Mouse (Mus musculus) hindbrain, postnatal 0 days (tissue): ENCODE results near the gene Ankrd13a. TPM values are rescaled to one million over a fixed set of nuclear protein-coding genes. Genes with fewer than 3 reads are reported as not detected.

Experiments
- ATAC-seq: fragments of 200-750 bp; cut with Nextera tagmentation; 2 replicates; pipeline ENCODE4 v1.8.0; 2017; ENCODE audit warnings: mild to moderate bottlenecking, moderate TSS enrichment, moderate library complexity
- DNase-seq: peaks from one replicate; pipeline ENCODE4 v3.0.0-alpha.2; 2015; ENCODE audit warnings: low spot score
- H3K27ac ChIP-seq: fragments of 300-500 bp; sonication (generic); 2 replicates; pipeline ENCODE4 v1.5.1; 2014; ENCODE audit warnings: mild to moderate bottlenecking
- H3K27me3 ChIP-seq: fragments of 300-500 bp; sonication (generic); 2 replicates; pipeline ENCODE4 v1.6.1; 2014; ENCODE audit warnings: low read length, mixed read lengths; ENCODE audit not compliant: insufficient read depth
- H3K36me3 ChIP-seq: fragments of 300-500 bp; sonication (generic); 2 replicates; pipeline ENCODE4 v1.6.1; 2014; ENCODE audit warnings: low read length, mixed read lengths; ENCODE audit not compliant: insufficient read depth
- H3K4me1 ChIP-seq: fragments of 300-500 bp; sonication (generic); 2 replicates; pipeline ENCODE4 v1.6.1; 2014; ENCODE audit warnings: antibody characterized with exemption, low read length, mixed read lengths; ENCODE audit not compliant: insufficient read depth
- H3K4me2 ChIP-seq: fragments of 300-500 bp; sonication (generic); 2 replicates; pipeline ENCODE4 v1.6.1; 2014; ENCODE audit warnings: low read depth, mild to moderate bottlenecking, low read length, moderate library complexity, mixed read lengths
- H3K4me3 ChIP-seq: fragments of 300-500 bp; sonication (generic); 2 replicates; pipeline ENCODE4 v1.5.1; 2014; ENCODE audit warnings: low read length
- H3K9ac ChIP-seq: fragments of 300-500 bp; sonication (generic); replicated peaks from 2 replicates; pipeline ENCODE4 v1.6.1; 2014; ENCODE audit warnings: mild to moderate bottlenecking, low read length, moderate library complexity, mixed read lengths
- H3K9me3 ChIP-seq: fragments of 300-500 bp; sonication (generic); 2 replicates; pipeline ENCODE4 v1.6.1; 2016; ENCODE audit warnings: low read length, mixed read lengths
- CTCF ChIP-seq: IDR thresholded peaks from 2 replicates; pipeline ENCODE4 v1.5.1; 2016; ENCODE audit warnings: antibody characterized with exemption, control low read depth, low read depth
- WGBS: fragments of 180-500 bp; shearing (Covaris S2); extraction: QIAGEN DNeasy Blood & Tissue Kit; methylation state at CpG from one replicate; pipeline ENCODE4 v1.1.7; 2014; 5-methylcytosine and 5-hydroxymethylcytosine counted together
- polyA plus RNA-seq: library from polyadenylated mRNA; unstranded; fragments of >200 nt; fragmentation: Nextera tagmentation; extraction: Ambion mirVana; gene quantifications from 2 replicates; pipeline ENCODE4 v1.2.1, GENCODE M21; 2015
- total RNA-seq: library from RNA; depleted of rRNA; stranded (reverse); fragments of >200 nt; gene quantifications from 2 replicates; pipeline ENCODE4 v1.2.3, GENCODE M21; 2014

Gene Ankrd13a
- total and polyA plus RNA-seq, 2 experiments from 2014 or later: 30.7 to 44.7 TPM

DNA sequence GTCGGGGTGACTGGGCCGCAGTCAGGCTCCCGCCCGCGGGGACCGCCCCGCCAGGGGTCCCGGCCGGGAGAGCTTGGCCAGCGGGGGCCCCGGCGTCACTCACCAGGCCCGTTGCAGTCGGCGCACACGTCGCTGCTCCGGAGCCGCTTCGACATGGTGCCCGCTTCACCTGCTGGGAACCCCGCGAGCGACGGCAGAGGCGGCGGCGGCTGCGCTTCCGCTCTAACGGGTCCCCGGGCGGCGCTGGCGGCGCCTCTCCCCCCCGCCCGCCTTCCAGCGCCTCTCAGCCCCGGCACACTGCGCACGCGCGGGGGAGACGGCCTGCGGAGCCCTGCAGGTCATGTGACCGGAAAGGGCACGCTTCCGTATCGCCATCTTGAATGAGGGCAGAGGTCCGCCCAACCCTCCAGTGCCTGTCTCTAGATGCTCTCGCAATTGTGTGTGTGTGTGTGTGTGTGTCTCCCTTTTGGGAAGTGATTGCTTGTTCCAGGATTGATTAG is 1.2 kb upstream of the Ankrd13a start:
- ATAC-seq (peak; percentile 86), DNase-seq (peak; percentile 99)
- Histone ChIP-seq H3K9ac (peak overlapping the region; percentile 98), H3K4me2 (peak overlapping the region; percentile 75), H3K4me3 (peak overlapping the region; percentile 99), H3K27me3 (no peaks in the 10 kb centered on the region), H3K36me3 (no peaks in the 10 kb centered on the region), H3K9me3 (no peaks in the 10 kb centered on the region), H3K4me1 (peaks cover 19% of the 10 kb centered on the region), H3K27ac (peak overlapping the region; percentile 99)
- TF ChIP-seq CTCF: no peak
- WGBS: under 1% methylated on average over 45 of the region's 52 CpGs

DNA sequence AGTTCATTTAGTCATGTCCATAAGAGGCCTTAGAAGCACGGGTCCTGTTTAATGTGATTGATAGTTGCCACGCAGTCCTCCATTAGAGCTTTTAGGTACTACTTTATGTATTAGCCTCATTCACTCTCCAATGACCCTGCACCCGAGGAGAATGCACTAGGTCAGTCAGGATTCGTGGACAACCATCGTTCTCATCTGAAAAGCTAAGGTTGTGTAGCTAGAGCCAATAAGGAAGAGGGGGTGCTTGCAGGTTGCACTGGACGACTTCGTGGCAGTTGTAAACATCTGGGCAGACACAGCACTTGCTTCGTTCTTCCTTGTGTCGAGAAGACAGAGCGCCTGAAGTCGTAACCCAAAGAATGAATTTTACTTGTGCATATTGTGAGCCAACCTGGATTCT is 697 bp upstream of the Ankrd13a start:
- DNase-seq (no peak), ATAC-seq (no peak; the same call in 1 of the 2 replicates)
- Histone ChIP-seq H3K9me3 (no peaks in the 10 kb centered on the region), H3K4me2 (peak overlapping the region; percentile 75), H3K36me3 (no peaks in the 10 kb centered on the region), H3K9ac (peak overlapping the region; percentile 98), H3K4me1 (peaks cover 19% of the 10 kb centered on the region), H3K27ac (peak overlapping the region; percentile 99), H3K4me3 (peak overlapping the region; percentile 99), H3K27me3 (no peaks in the 10 kb centered on the region)
- WGBS: 2% methylated on average over 11 of the region's 11 CpGs
- TF ChIP-seq CTCF: no peak

DNA sequence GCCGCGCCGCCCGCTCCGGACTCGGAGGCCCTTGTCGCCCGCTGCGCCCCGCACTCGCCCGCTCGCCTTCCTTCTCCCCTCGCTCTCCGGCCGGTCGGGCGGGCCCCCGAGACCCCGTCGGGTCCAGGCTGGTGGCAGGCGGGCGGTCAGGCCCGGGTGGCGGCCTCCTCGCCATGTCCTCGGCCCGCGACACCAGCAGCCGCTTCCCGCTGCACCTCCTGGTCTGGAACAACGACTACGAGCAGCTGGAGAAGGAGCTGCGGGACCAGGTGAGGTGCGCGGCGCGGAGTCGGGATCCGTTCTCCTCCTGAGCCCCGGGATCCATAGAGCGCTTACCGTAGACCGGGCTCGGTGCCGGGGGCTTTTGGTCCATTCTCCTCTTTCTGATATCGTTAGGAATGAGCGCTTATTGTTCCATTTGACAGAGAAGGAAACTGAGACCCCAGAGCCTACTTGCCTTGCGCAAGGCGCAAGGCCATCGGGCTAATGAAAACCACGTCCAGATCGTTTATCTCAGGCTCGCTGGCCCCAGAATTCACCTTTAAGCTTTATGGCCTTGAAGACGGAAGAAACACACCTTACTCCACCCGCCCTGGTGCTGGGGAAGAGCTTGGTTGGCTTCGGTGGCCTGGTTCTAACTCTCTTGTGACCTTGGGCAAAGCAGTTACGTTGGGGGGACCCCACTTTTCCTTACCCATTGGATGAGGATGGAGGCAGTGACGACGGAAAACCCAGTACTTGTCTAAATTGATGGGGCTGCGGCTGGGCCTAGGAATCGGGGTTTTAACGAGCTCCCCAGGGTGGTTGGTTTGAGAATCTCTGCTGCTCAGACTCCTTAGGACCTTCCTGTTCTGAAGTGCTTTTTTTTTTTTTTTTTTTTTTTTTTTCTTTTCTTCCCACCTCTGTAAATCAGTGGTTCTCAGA is 841 bp downstream of the Ankrd13a start, which contains the start of gene Git2:
Gene Git2, minus strand, starts transcription at position 462 of the 924 bp plus-strand sequence.
- Histone ChIP-seq H3K4me2 (peak within 1 kb of the TSS; percentile 75), H3K9me3 (no peaks in the 10 kb centered on the region), H3K36me3 (no peaks in the 10 kb centered on the region), H3K27me3 (no peaks in the 10 kb centered on the region), H3K27ac (peak within 1 kb of the TSS; percentile 99), H3K4me1 (peaks cover 19% of the 10 kb centered on the region), H3K9ac (peak within 1 kb of the TSS; percentile 98), H3K4me3 (peak within 1 kb of the TSS; percentile 99)
- DNase-seq (peak; percentile 57), ATAC-seq (no peak)
- under 1% methylated on average over 49 of the region's 63 CpGs for WGBS
- no peak; the same call in 1 of the 2 replicates for TF ChIP-seq CTCF

DNA sequence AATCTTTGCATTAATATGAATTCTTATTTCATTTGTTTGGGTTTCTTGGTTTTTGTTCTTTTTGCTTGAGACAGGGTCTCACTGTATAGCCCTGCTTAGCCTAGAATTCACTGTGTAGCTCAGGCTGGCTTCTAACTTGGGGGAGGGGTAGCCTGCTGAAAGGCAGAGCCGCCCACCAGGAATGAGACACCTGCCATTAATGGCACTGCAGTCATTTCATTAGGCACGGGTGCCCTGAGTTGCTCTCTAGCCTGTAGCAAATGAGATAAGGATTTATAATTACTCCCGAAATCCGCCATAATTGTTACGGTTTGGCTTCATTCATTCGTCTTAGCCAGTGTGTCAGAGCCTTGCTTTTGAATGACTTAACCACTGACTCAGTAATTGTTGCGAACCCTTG is 1.7 kb downstream of the Ankrd13a start:
- WGBS: 51% methylated on average over 7 of the region's 7 CpGs
- ATAC-seq (no peak), DNase-seq (no peak)
- Histone ChIP-seq H3K4me3 (peak overlapping the region; percentile 99), H3K36me3 (no peaks in the 10 kb centered on the region), H3K27ac (no peak overlapping the region), H3K4me1 (peaks cover 19% of the 10 kb centered on the region), H3K9ac (peak overlapping the region; percentile 98; the same call in 1 of the 2 replicates), H3K9me3 (no peaks in the 10 kb centered on the region), H3K27me3 (no peaks in the 10 kb centered on the region), H3K4me2 (peak overlapping the region; percentile 75)
- TF ChIP-seq CTCF: no peak

DNA sequence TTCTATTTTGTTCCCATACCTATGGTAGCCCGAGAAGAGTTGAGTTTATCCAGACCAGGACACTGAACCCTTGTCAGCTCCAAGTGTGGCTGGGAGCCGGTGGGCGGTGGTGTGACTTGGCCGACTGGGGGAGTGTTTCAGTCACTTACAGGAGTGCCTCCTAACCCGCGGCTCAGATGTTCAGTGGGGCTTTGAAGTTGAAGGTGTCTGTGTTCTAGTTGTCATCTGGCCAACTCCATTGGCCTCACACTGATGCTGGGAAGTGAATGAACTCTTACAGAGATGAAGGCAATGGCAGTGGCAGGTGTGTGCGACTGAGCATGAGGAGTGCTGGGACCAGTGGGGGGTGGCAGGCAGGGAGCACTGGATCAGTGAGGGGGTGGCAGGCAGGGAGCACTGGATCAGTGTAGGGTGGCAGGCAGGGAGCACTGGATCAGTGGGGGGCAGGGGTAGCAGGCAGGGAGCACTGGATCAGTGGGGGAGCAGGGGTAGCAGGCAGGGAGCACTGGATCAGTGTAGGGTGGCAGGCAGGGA is 5.5 kb downstream of the Ankrd13a start:
- Histone ChIP-seq H3K27ac (no peak overlapping the region), H3K27me3 (no peaks in the 10 kb centered on the region), H3K4me3 (no peak overlapping the region), H3K9ac (no peak overlapping the region), H3K36me3 (no peaks in the 10 kb centered on the region), H3K4me2 (no peak overlapping the region), H3K4me1 (peaks cover 14% of the 10 kb centered on the region), H3K9me3 (no peaks in the 10 kb centered on the region)
- TF ChIP-seq CTCF: no peak
- ATAC-seq: no peak
- WGBS: 64% methylated on average over 7 of the region's 7 CpGs
- DNase-seq: no peak

DNA sequence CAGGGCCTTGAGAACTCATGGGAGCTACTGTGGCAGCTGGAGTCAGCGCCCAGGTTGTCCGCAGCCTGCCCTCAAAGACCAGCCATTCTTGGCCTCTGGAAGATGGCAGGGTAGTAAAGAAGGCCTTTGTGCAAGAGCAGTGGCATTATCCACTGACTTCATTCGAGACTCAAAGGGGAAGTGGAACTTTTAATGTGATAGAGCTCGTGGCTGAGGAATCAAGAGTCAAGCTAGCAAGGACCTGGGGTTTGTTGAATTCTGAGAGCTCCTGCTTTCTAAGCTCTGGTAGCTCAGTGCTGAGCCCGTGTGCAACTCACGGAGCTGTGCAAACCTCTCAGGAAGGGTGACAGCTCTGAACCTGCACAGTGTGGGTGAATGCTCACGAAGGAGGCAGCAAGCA is 6.4 kb downstream of the Ankrd13a start:
- DNase-seq: no peak
- peak overlapping the region; percentile 29; the same call in 1 of the 2 replicates for H3K27ac ChIP-seq
- no peak overlapping the region for H3K4me3 ChIP-seq
- H3K4me1 ChIP-seq: peaks cover 14% of the 10 kb centered on the region
- TF ChIP-seq CTCF: no peak
- no peak for ATAC-seq
- H3K36me3 ChIP-seq: peaks cover 2% of the 10 kb centered on the region; the same call in 1 of the 2 replicates
- no peaks in the 10 kb centered on the region for H3K27me3 ChIP-seq
- H3K9me3 ChIP-seq: no peaks in the 10 kb centered on the region
- no peak overlapping the region for H3K9ac ChIP-seq
- no peak overlapping the region for H3K4me2 ChIP-seq
- WGBS: 72% methylated on average over 7 of the region's 7 CpGs
